Mouse (Mus musculus): Measurements from ENCODE around the gene Fanci. TPM values are rescaled to one million over a fixed set of nuclear protein-coding genes. Genes with fewer than 3 reads are reported as not detected.

Fanci gene
- polyA plus RNA-seq, 1 experiment from 2014 or later, result 6.9 TPM

DNA sequence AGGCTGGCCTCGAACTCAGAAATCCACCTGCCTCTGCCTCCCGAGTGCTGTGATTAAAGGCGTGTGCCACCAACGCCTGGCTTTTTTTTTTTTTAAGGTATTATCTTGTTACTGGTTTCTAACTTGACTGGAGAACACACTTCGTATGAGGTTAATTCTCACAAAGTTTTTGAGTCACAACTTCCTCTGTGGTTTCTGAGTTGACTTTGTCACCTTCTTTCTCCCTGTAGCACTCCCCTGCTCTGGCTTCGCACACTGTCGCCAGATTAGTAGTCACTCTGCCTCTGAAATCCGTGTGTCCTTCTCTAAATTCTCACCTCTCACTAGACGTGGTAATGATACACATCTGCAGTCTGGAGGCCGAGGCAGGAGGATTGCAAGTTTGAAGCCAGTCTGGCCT is 31.1 kb downstream of the Fanci start:
- Histone ChIP-seq H3K27ac (ENCODE audit: low read depth, low read length) (no peak overlapping the region), H3K36me3 (ENCODE audit: control insufficient read depth, insufficient read depth, low read length) (no peaks in the 10 kb centered on the region), H3K4me2 (ENCODE audit: low read length) (no peak overlapping the region), H3K4me3 (ENCODE audit: low read depth, low read length) (no peak overlapping the region), H3K4me1 (ENCODE audit: control insufficient read depth, insufficient read depth, low read length) (no peaks in the 10 kb centered on the region), H3K9me3 (replicated peaks; ENCODE audit: control insufficient read depth, low read length) (no peaks in the 10 kb centered on the region), H3K27me3 (replicated peaks; ENCODE audit: control insufficient read depth, insufficient read depth, low read length) (no peaks in the 10 kb centered on the region), H3K9ac (ENCODE audit: low read length) (no peak overlapping the region)
- ATAC-seq (no peak), DNase-seq (ENCODE audit: low spot score) (no peak)
- WGBS, result 97% methylated on average over 10 of the region's 10 CpGs

- Histone ChIP-seq H3K4me3 (ENCODE audit: low read depth, low read length) (no peak overlapping the region), H3K36me3 (ENCODE audit: control insufficient read depth, insufficient read depth, low read length) (no peaks in the 10 kb centered on the region), H3K27me3 (replicated peaks; ENCODE audit: control insufficient read depth, insufficient read depth, low read length) (no peaks in the 10 kb centered on the region), H3K4me2 (ENCODE audit: low read length) (no peak overlapping the region), H3K27ac (ENCODE audit: low read depth, low read length) (no peak overlapping the region; the same call in 1 of the 2 replicates), H3K9me3 (replicated peaks; ENCODE audit: control insufficient read depth, low read length) (no peaks in the 10 kb centered on the region), H3K9ac (ENCODE audit: low read length) (no peak overlapping the region), H3K4me1 (ENCODE audit: control insufficient read depth, insufficient read depth, low read length) (no peaks in the 10 kb centered on the region)
- DNase-seq (ENCODE audit: low spot score) (peak; percentile 4), ATAC-seq (no peak)
- WGBS, result 89% methylated on average over 10 of the region's 10 CpGs
These were observed 34.1 kb downstream of the Fanci start for GRCm38 (mm10) chr7:79425804-79426203.

DNA sequence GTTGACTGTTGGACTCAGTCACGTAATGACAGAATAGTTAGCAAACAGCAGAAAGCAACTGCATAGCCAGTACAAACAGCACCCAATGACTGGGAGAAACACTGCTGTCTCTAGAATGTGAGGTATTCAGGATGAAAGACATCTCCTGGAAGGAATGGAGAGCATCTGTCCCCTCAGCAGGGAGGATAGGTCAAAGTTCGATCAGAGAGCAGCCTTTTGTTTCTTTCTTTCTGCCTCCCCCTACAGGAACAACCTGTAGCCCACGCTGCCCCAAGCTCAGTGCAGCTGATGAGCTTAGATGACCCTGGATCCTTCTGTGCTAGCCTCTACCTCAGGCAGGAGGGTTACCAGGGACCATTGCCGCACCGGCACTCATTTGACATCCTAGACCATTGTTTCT is 36.5 kb downstream of the Fanci start:
- DNase-seq (ENCODE audit: low spot score) (no peak), ATAC-seq (no peak)
- Histone ChIP-seq H3K27ac (ENCODE audit: low read depth, low read length) (no peak overlapping the region), H3K4me3 (ENCODE audit: low read depth, low read length) (no peak overlapping the region), H3K9ac (ENCODE audit: low read length) (no peak overlapping the region), H3K9me3 (replicated peaks; ENCODE audit: control insufficient read depth, low read length) (no peaks in the 10 kb centered on the region), H3K36me3 (ENCODE audit: control insufficient read depth, insufficient read depth, low read length) (no peaks in the 10 kb centered on the region), H3K4me2 (ENCODE audit: low read length) (no peak overlapping the region), H3K4me1 (ENCODE audit: control insufficient read depth, insufficient read depth, low read length) (no peaks in the 10 kb centered on the region), H3K27me3 (replicated peaks; ENCODE audit: control insufficient read depth, insufficient read depth, low read length) (no peaks in the 10 kb centered on the region)
- WGBS, result 71% methylated on average over 5 of the region's 5 CpGs

DNA sequence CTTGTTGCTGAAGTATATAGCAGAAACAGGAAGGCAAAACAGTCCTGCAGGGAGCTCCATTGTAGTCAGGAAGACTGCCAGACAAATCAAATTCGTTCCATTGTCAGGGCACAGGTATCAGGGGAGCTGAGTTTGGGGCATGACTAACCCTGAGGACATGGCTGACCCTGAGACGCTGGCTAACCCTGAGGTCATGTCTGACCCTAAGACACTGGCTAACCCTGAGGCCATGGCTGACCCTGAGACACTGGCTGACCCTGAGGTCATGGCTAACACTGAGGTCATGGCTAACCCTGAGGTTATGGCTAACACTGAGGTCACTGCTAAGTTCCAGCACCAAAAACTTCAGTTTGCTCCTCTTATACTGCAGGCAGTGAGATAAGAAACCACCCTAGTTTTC is 48.3 kb downstream of the Fanci start:
- Histone ChIP-seq H3K4me2 (ENCODE audit: low read length) (no peak overlapping the region), H3K36me3 (ENCODE audit: control insufficient read depth, insufficient read depth, low read length) (peaks cover 12% of the 10 kb centered on the region), H3K4me3 (ENCODE audit: low read depth, low read length) (no peak overlapping the region), H3K9me3 (replicated peaks; ENCODE audit: control insufficient read depth, low read length) (no peaks in the 10 kb centered on the region), H3K27me3 (replicated peaks; ENCODE audit: control insufficient read depth, insufficient read depth, low read length) (no peaks in the 10 kb centered on the region), H3K27ac (ENCODE audit: low read depth, low read length) (no peak overlapping the region), H3K9ac (ENCODE audit: low read length) (no peak overlapping the region), H3K4me1 (ENCODE audit: control insufficient read depth, insufficient read depth, low read length) (no peaks in the 10 kb centered on the region)
- 93% methylated on average over 2 of the region's 2 CpGs for WGBS
- no peak for ATAC-seq
- DNase-seq (ENCODE audit: low spot score), result no peak

DNA sequence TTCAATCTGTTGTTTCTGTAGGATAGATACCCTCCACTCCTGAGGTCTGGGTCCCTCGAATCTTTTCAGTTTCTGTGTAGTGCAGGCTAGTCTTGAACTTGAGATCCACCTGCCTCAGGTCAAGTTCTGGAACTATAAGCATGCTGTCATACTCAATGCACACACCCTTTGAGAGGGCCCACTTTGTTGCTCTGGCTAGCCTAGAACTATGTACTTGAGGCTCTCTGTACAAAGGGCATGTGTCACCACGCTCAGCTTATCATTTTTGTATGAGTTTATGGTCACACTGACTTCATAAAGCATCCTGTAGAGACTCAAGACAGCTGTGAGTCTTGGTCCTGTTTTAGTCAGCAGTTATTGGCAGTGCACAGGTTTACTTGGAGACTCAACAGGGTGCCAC is 55.3 kb downstream of the Fanci start:
- no peak overlapping the region for H3K9ac ChIP-seq (ENCODE audit: low read length)
- H3K36me3 ChIP-seq (ENCODE audit: control insufficient read depth, insufficient read depth, low read length), result peaks cover 56% of the 10 kb centered on the region
- H3K4me1 ChIP-seq (ENCODE audit: control insufficient read depth, insufficient read depth, low read length), result no peaks in the 10 kb centered on the region
- H3K27me3 ChIP-seq (replicated peaks; ENCODE audit: control insufficient read depth, insufficient read depth, low read length), result no peaks in the 10 kb centered on the region
- no peaks in the 10 kb centered on the region for H3K9me3 ChIP-seq (replicated peaks; ENCODE audit: control insufficient read depth, low read length)
- no peak overlapping the region for H3K4me3 ChIP-seq (ENCODE audit: low read depth, low read length)
- H3K27ac ChIP-seq (ENCODE audit: low read depth, low read length), result no peak overlapping the region
- H3K4me2 ChIP-seq (ENCODE audit: low read length), result no peak overlapping the region
- WGBS, result 95% methylated on average over 2 of the region's 2 CpGs
- DNase-seq (ENCODE audit: low spot score) (no peak), ATAC-seq (no peak)

GRCm38 (mm10) chr7:79447486-79447885 is 55.8 kb downstream of the Fanci start:
- DNase-seq (ENCODE audit: low spot score) (no peak), ATAC-seq (no peak)
- Histone ChIP-seq H3K9ac (ENCODE audit: low read length) (no peak overlapping the region), H3K4me3 (ENCODE audit: low read depth, low read length) (no peak overlapping the region), H3K4me1 (ENCODE audit: control insufficient read depth, insufficient read depth, low read length) (no peaks in the 10 kb centered on the region), H3K27me3 (replicated peaks; ENCODE audit: control insufficient read depth, insufficient read depth, low read length) (no peaks in the 10 kb centered on the region), H3K4me2 (ENCODE audit: low read length) (no peak overlapping the region), H3K36me3 (ENCODE audit: control insufficient read depth, insufficient read depth, low read length) (peaks cover 61% of the 10 kb centered on the region), H3K27ac (ENCODE audit: low read depth, low read length) (no peak overlapping the region), H3K9me3 (replicated peaks; ENCODE audit: control insufficient read depth, low read length) (no peaks in the 10 kb centered on the region)
- WGBS, result 92% methylated on average over 3 of the region's 3 CpGs

- Histone ChIP-seq H3K36me3 (ENCODE audit: control insufficient read depth, insufficient read depth, low read length) (peaks cover 65% of the 10 kb centered on the region), H3K4me1 (ENCODE audit: control insufficient read depth, insufficient read depth, low read length) (peaks cover 8% of the 10 kb centered on the region), H3K4me3 (ENCODE audit: low read depth, low read length) (no peak overlapping the region), H3K27me3 (replicated peaks; ENCODE audit: control insufficient read depth, insufficient read depth, low read length) (no peaks in the 10 kb centered on the region), H3K9me3 (replicated peaks; ENCODE audit: control insufficient read depth, low read length) (no peaks in the 10 kb centered on the region), H3K4me2 (ENCODE audit: low read length) (no peak overlapping the region), H3K9ac (ENCODE audit: low read length) (no peak overlapping the region), H3K27ac (ENCODE audit: low read depth, low read length) (no peak overlapping the region)
- 91% methylated on average over 10 of the region's 10 CpGs for WGBS
- no peak for ATAC-seq
- DNase-seq (ENCODE audit: low spot score), result no peak
These were observed 70.0 kb downstream of the Fanci start for GRCm38 (mm10) chr7:79461721-79462120.

- peaks cover 47% of the 10 kb centered on the region for H3K36me3 ChIP-seq (ENCODE audit: control insufficient read depth, insufficient read depth, low read length)
- 90% methylated on average over 11 of the region's 11 CpGs for WGBS
- H3K27me3 ChIP-seq (replicated peaks; ENCODE audit: control insufficient read depth, insufficient read depth, low read length), result no peaks in the 10 kb centered on the region
- no peak overlapping the region for H3K4me3 ChIP-seq (ENCODE audit: low read depth, low read length)
- H3K9me3 ChIP-seq (replicated peaks; ENCODE audit: control insufficient read depth, low read length), result no peaks in the 10 kb centered on the region
- H3K4me2 ChIP-seq (ENCODE audit: low read length), result no peak overlapping the region
- DNase-seq (ENCODE audit: low spot score) (no peak), ATAC-seq (no peak)
- H3K9ac ChIP-seq (ENCODE audit: low read length), result no peak overlapping the region
- H3K4me1 ChIP-seq (ENCODE audit: control insufficient read depth, insufficient read depth, low read length), result peaks cover 8% of the 10 kb centered on the region
- no peak overlapping the region for H3K27ac ChIP-seq (ENCODE audit: low read depth, low read length)
These were observed 71.8 kb downstream of the Fanci start for GRCm38 (mm10) chr7:79463376-79464077.

- no peaks in the 10 kb centered on the region for H3K9me3 ChIP-seq (replicated peaks; ENCODE audit: control insufficient read depth, low read length)
- no peak for ATAC-seq
These were observed 73.2 kb downstream of the Fanci start for GRCm38 (mm10) chr7:79464776-79465420.

More at GRCm38 (mm10) chr7:79464776-79465420, 73.2 kb downstream of the Fanci start:
- Histone ChIP-seq H3K4me3 (ENCODE audit: low read depth, low read length) (peak overlapping the region; percentile 69), H3K4me1 (ENCODE audit: control insufficient read depth, insufficient read depth, low read length) (peaks cover 8% of the 10 kb centered on the region), H3K36me3 (ENCODE audit: control insufficient read depth, insufficient read depth, low read length) (peaks cover 33% of the 10 kb centered on the region), H3K9ac (ENCODE audit: low read length) (peak overlapping the region; percentile 75), H3K27ac (ENCODE audit: low read depth, low read length) (no peak overlapping the region), H3K27me3 (replicated peaks; ENCODE audit: control insufficient read depth, insufficient read depth, low read length) (no peaks in the 10 kb centered on the region), H3K4me2 (ENCODE audit: low read length) (peak overlapping the region; percentile 93)
- WGBS, result 7% methylated on average over 47 of the region's 47 CpGs
- DNase-seq (ENCODE audit: low spot score), result peak; percentile 20
